Mouse (Mus musculus) left cerebral cortex, postnatal 14 days (tissue): ENCODE measurements at regions not wholly inside any gene's neighbourhood (a gene's known extent, or its start where the extent isn't known, plus 50 kb on each side); places are given as distances from the start of the nearest gene placed in this dataset.
A peak's percentile ranks its signal among the peaks of the same experiment; 100 is the strongest.

Experiments used
- DNase-seq, 2 experiments: peaks; one replicate each; pipeline ENCODE4 v3.0.0; 2021 to 2022; ENCODE audit warnings: low spot score in 2 of 2, mixed read lengths in 1 of 2
- intact Hi-C: fragments of 180-260 bp; cut with DNase I; formaldehyde crosslinking; loops from one replicate; pipeline ENCODE4 v1.15.1; 2025

DNA sequence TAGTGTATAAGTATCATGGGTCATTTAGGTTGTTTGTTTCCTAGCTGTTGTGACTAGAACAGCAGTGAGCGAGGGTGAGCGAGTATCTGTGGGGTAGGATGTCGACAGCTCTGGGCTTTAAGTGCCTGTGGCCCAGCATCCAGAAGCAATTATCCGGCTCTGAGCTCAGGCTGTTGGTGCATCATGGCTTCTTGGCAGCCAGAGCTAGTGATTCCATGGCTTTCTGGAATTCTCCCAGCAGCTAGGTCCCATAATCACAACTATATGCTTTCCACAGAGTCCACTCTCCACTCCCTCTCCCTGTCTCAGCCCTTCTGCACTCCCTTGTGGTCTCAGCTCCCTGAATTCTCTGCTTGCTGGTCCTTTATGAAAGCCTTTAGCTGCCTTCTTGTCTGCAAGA, 271.2 kb upstream of the Eif4g2 start:
- DNase-seq: no peak
- intact Hi-C loops: no loop called here

DNA sequence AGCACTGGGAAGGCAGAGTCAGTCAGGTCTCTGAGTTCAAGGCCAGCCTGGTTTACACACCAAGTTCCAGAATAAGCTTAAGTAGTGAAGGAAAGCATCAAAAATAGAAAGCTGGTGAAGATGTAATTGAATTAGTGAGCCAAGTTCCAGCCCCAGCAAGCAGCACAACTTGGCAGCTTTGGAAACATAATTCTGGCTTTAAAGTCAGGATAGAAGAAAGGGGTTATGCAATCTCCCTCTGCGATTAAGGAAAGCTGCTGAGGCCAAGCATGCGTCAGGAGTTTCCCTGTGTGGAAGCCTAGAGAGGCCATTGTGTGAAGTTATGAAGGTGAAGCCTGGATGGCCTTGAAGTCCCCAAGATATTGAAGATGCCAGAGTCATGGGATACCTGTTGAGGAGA, 269.3 kb upstream of the Eif4g2 start:
- DNase-seq: no peak
- intact Hi-C loops: no loop called here

DNA sequence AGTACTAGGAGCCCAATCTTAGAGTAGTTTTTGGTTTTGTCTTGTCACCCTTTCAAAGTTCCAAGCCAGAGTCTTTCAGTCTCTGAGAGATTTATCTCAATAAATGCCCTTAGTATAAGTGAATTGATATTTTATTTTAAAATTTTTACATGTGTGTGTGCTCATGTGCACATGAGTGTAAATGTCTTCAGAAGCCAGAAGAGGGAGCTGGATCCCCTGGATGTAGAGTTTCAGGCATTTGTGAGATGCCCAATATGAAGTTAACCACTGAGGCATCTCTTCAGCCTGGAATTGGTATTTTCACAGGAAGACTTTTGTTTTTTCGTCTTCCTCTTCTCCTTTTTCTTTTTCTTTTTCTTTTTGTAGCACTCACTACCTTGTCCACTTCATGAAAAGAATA, 262.3 kb upstream of the Eif4g2 start:
- intact Hi-C loops: no loop called here
- no peak for DNase-seq

DNA sequence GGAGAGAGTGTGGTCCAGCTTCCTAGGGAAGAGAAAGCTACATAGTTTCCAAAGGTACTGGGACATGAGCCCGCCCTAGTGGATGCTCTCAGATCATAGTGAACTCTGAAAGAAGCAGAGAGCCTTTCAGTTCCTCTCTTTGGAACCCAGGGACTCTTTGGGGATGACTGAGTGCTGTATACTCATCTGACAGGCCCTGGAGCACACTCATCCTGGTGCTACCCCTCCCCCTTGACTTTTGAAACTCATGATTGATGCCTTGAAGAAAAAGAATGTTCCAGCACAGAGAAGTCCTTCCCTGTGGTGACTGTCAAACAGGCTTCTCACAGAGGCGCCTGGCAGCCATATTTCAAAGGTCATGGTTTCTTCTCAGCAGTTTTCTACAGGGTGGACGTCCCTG, 254.2 kb upstream of the Eif4g2 start:
- intact Hi-C loops: no loop called here
- no peak for DNase-seq

DNA sequence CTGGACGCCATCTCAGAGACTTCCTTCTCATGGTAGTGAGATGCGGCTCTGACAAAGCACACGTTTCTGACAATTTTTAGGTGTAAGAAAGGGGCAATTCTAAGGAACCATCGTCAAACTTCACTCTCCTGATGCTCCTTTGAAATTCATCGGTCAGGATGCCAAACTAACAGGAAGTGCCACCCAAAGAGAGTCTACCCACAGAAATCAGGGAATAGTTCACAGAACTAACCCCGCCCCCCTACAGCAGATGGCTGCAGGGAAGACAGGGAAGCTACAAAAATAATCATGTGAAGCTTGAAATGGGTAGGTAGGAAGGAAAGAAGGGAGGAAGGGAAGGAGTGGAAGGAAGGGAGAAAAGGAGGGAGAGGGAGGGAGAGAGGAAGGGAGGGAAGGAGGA, 240.1 kb upstream of the Eif4g2 start:
- DNase-seq: peak in 1 of 2 experiments; percentile 57
- intact Hi-C loops: loop anchor here (5.0 to 10.0 kb wide), 2 partner anchors 39 to 72 kb away; no protein-coding TSS in a partner anchor

DNA sequence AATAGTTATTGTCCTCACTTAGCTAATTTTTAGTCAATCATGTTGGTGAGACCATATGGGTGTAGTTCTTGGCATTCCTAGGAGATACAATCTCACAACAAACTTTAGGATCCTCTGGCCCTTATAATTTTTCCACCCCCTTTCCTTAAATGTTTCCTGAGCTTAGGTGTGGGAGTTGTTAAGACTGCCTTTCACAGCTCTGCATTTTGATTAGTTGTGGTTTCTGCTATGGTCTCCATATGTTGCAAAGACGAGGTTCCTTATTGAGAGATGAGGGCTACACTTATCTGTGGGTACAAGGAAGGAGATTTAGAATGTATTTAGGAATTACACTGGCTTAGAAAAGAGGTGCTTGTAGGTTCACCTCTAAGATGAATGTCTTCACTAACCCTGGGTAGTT, 237.1 kb upstream of the Eif4g2 start:
- intact Hi-C loops: loop anchor here (5.0 to 10.0 kb wide), 2 partner anchors 42 to 75 kb away; no protein-coding TSS in a partner anchor
- DNase-seq: no peak

DNA sequence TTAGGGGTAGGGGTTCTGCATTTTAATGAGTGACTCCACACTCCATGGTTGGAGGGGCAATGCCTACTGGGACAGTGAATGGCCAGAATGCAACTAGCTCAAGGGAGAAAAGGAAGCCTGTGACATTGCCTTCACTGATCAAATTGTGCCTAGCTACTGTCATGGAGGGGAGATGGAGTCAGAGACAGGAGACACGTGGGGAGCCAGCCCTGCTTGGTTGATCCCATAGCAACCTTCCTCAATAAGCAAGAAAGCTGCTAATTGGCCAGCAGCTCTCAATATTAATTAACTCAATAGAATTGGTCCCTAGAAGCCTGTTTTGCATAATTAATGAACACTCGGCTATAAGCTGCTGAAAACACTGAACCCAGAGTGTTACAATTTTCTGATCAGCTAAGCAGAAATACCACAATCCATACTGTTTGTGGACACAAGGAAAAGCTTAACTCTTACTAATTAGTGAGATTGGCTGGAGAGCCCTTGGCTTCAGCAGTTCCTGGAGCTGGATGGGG, 233.7 kb upstream of the Eif4g2 start:
- intact Hi-C loops: no loop called here

DNA sequence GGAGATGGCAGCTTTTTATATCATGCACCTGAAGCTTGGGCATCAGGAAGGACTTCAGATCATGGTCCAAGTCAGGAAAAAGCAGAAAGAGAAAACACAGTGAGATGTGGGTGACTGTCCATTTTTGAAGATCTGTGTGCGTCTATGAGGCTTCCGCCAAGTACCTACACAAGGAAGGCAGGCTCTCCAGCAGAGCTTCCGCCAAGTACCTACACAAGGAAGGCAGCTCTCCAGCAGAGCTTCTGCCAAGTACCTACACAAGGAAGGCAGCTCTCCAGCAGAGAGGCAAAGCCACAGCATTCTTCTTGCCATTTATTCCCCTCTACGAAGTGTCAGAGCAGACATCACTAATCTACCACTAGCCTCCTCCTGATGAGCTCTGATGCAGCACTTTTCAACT, 231.1 kb upstream of the Eif4g2 start:
- intact Hi-C loops: no loop called here
- no peak for DNase-seq

More for the DNA sequence above, 233.7 kb upstream of the Eif4g2 start:
- no peak for DNase-seq

DNA sequence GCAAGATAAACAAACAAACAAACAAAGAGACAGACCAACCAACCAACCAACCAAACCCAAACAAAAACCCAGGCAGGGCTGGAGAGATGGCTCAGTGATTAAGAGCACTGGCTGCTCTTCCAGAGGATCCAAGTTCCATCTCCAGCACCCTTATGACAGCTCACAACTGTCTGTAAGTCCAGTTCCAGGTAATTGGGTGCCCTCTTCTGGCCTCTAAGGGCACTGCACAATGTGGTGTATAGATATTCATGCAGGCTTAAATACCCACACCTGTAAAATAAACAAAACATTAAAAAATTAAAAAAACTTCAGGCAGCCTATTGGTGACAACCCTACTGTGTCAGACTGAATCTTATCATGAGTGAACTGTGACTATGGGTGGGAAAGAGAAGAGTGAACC, 222.4 kb upstream of the Eif4g2 start:
- no peak for DNase-seq
- intact Hi-C loops: no loop called here

DNA sequence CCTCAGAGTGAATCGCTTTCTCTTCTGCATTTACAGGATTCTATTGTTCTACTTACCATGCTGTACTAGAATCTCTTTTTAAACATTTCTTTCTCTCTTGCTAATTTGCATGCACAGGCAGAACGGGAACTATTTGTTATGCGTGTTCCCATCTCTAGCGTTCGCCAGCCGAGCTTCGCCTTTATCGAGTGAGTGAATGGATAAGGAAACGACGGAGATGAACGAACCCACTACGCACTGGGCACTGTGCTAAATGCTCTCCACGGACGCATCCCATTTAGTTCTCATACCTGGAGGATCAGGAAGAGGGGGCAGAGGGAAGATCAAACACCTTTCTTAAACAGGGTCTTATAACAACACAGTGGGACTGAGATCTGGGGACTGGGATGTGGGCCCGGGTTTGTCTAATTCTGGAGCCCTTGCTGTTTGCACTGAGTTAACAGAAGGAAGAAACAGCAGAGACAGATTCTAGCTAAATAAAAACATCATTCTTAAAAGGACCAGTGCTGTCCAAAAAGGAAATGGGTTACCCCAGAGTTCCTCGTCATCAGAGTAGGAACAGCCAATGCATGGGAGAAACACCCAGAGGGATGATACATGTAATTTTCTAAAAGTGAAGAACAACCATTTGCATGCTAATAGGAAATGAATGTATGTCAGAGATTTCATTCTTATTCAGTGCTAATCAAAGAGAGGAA, 219.1 kb upstream of the Eif4g2 start:
- intact Hi-C loops: no loop called here
- peak; percentile 64 to 65 for DNase-seq

DNA sequence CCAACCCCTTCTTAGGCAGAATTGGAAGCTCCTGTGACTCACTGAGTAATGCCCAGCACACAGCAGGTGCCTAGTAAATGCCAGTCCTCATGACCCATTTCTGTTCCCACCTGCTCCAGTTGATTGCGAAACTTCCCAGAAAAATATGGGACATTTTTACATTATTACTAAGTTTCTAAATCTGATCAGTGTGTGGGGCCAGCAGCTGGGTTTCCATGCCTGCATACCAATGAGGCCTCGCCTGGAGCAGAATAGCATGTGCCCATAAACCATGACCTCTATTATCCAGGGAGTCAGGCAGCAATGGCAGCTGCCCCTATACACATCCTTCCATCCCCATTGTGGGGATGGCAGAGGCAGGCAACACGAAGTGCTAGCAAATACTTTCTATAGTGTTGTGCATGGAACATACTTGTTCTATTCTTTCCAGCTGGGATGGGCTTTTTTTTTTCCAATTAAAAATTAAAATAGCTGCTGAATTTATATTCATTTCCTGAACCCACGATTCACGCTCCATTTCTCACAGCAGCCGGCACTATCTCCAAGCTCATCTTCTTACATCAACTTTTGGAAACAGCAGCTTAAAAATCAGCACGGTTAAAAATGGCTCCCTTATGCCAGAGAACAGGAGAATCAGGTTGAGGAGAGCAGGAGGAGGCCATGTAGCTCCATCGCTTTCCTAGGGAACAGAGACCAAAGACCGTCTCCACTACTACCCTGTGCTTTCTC, 214.5 kb upstream of the Eif4g2 start:
- intact Hi-C loops: no loop called here
- DNase-seq: peak; percentile 50 to 76

DNA sequence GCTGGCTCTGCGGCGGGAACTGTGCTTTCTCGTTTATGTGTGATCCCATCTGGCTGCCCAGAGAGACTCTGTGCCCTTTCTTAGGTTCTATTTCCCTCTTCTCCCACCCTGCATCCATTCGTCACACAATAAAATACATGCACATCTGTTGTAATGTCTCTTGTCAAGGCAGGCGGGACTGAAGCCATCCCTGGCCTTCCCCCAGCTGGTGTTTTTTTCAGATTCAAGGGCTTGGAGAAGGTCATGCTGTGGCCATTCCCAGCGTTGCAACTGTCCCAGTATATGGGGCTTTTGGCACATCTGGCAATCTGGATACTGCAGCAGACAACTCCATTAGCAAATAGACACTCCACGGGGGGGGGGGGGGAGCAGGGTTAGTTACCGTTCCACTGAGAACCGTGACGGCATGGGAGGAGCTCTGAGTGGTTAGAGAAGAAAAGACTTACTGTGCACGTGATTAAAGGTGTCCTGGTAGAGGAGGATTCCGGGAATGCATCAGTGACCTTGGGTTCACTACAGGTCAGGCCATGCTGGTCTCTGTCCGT, 200.7 kb upstream of the Eif4g2 start:
- intact Hi-C loops: no loop called here
- DNase-seq: no peak

DNA sequence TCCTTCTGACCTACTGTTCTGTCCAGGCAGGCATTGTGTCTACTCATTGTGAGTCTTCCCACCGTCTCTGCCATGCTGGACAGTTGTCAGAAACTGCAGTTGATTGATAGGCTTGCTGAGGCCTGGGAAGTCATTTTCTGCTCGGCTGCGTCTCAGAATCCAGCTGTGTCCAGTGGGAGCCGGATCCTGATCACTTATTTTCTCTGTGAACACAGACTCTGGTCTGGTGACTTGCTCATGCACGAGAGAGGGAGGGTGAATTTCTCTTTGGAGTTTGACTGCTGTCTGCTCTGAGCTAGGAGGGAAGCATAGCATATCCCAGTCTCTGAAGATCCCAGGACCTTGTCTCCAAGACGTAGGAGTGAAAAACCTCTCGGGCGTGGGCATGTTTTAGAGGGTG, 199.5 kb upstream of the Eif4g2 start:
- DNase-seq: no peak
- intact Hi-C loops: no loop called here

DNA sequence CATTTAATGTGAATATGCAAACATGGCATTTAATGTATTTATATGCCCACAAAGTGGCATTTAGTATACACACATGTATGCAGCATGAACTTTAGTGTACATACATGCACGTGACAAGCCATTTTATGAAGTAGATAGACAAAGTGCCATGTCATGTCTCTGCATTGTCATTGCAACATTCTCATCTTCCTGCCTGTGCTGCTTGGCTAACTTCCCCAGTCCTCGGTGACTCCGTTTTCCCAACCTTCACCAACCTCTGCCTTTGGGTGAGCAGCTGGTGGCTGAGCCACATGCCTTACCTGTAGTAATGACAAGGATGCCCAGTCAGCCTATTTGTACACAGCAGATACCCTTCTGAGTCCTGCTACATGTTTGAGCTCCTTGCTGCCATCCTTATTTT, 194.9 kb upstream of the Eif4g2 start:
- intact Hi-C loops: no loop called here
- no peak for DNase-seq

DNA sequence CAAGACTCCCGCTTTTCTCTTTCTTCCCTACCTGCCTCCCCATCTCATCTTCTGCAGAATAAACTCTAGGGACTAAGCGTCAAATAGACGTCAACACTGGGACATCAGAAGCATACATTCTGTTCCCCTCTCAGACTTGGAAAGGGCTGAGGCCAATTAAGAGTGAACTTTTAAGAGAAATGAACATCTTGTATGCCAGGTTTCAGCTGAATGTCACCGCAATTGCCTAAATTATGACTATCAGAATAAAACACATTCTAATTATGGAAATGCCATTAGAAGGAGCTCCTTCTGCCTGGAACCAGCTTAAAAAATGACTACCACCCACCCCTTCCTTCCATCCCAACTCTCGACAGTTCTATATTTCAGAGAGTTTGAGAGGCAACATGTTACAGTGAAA, 191.0 kb upstream of the Eif4g2 start:
- DNase-seq: peak; percentile 11 to 18
- intact Hi-C loops: no loop called here

DNA sequence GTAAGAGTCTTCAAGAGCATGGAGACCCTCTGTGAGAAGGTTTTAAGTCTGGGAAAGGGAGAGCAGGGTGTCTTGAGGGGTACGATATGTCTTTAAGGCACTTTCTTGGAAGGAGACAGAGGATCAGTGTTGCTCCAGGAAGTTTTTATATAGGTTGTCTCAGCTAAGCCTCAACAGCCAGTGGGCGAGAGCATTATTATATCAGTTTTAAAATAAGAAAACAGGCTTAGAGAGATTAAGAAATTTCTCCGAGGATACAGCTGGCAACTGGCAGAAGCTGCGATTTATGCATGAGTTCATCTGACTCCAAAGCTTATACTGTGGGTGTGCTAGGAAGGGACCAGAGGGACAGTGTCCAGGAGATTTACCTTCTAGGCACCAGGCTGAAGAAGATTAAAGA, 188.0 kb upstream of the Eif4g2 start:
- DNase-seq: peak in 1 of 2 experiments; percentile 12

DNA sequence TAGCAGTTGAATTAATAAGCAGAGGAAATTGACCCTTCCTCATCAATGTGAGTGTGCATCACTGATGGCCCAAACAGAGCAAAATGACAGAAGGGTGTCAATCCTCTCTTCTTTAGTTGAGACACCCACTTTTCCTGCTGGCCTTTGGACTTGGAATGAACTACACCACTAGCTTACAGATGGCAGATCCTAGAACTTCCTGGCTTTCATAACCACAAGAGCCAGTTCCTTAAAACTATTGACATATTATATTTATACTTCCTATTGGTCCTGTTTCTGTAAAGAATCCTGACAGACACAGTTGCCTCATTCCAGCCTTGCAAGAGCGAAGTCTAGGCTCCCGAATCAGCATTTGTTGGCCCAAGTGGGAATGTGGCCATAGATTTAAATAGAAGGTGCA, 185.4 kb upstream of the Eif4g2 start:
- intact Hi-C loops: no loop called here
- DNase-seq: no peak

More for the DNA sequence above, 188.0 kb upstream of the Eif4g2 start:
- intact Hi-C loops: no loop called here

DNA sequence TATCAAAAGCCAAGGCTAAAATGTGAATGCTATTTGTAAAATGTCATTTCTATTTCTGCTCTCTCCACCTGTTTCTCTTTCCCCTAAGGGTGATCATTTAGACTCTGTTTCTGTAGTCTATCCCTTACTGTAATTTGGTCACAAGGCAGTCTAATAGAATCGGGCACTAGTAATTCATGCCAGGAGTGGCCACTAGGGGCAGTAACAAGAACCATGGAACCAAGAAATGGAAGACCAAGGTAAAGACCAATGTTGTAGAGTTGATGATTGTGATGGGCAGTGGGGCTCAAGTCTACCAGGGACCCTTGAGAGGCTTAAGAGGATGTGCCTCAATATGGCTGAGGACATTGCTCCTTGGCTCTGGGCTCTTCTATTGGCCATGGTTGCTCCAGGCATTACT, 180.5 kb upstream of the Eif4g2 start:
- intact Hi-C loops: no loop called here
- no peak for DNase-seq

DNA sequence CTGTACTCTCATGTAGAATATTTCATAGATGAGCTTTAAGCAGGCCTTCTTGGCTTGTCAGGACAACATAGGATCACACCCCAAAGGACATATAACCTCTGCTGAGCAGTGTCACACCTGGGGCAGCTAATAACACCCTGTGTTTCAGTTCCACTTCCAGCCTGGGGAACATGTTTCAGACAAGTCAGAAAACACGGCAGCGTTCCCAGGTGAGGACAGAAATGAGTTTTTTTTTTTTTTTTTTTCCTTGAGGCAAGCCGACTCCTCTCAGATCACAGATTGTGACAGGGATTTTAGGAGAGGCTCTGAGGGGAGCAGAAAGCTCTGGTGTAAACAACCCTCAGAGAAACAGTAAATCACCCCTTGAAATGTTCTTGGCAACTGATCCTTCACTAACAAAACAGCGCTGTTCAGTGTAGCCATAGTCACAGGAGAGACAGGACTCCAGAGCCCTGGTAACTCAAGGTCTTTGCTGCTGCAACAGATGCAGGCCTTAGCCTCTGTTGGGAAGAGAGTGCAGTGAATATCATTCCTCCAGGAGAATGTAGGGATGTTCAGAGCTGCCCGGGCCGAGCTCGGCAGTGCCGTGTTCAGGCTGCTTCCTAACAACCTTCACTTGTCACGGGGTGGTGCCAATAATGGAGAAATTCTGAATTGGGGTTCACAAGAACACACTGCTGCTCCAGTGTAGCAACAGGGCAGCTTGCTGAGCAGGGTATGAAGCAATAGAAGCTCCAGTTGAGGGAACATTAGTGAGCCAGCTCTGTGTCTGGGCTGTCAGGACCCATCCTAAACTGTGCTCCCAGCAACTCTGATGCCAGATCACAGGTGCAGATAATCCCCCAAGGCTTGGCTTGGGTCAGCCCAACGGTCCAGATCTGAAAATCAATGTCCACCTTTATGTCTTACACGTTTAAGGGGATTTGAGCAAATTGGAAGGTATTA, 177.1 kb upstream of the Eif4g2 start:
- intact Hi-C loops: no loop called here
- peak in 1 of 2 experiments; percentile 41 for DNase-seq

DNA sequence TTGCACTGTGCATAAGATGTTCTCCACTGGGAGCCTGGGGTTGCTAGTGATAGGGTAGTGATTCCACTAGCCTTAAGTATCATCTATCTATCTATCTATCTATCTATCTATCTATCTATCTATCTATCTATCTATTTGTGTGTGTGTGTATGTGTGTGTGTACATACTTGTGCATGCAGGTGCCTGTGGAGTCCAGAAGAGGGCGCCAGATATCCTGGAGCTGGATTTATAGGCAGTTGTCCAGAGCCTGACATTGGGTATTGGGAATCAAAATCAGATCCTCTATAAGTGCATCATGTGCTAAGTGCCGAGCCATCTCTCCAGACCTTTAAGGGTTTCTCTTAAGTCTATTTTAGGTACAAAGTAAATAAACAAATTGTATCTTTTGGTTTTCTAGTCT, 175.0 kb upstream of the Eif4g2 start:
- intact Hi-C loops: no loop called here

More for the DNA sequence above, 175.0 kb upstream of the Eif4g2 start:
- DNase-seq: no peak
